In the genomic region with DNA sequence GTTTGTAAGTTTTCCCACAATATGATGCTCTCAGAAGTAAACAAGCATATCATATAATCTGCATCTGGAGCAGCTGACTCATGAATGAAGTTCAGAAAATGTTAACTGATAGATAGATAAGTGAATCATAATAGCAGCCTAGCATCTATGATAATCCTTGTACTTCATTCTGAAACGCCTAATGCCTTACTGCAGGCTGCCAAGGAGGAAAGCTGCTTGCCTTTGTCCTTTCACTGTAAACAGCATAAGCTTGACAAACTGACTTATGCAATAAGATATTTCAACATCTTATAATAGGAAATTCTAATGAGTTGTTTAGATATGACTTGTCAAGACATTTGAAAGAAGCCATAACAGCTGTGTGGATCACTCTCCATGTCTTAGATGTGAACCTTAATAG, we compare ENCODE assay signal across 19 mouse cellular contexts.
A peak's percentile ranks its signal among the peaks of the same experiment; 100 is the strongest.
DNase-seq lines count a peak whose midpoint lies in the region; ATAC-seq and TF ChIP-seq lines count a peak whose summit lies in the region.
"Had no signal": no experiment of that assay in that cellular context is flagged by ENCODE, and none has a peak within 500 bp of the region (broad histone marks: within the 10 kb centered on the region; RNA-seq: fewer than 3 reads in every experiment).

No protein-coding gene starts in this region.

- H3K9me3 ChIP-seq in forebrain, embryonic 10.5 days: no peaks in the 10 kb centered on the region
- no peaks in the 10 kb centered on the region for H3K9me3 ChIP-seq in forebrain, embryonic 12.5 days
- no peaks in the 10 kb centered on the region for H3K9me3 ChIP-seq in liver, embryonic 12.5 days (replicated peaks)
- H3K9me3 ChIP-seq in midbrain, embryonic 14.5 days (ENCODE audit: control insufficient read depth, low read length): no peaks in the 10 kb centered on the region
- no peaks in the 10 kb centered on the region for H3K9me3 ChIP-seq in midbrain, postnatal 0 days (ENCODE audit: low read length)
- H3K9me3 ChIP-seq: limb, embryonic 15.5 days; stomach, embryonic 15.5 days had no signal

- H3K36me3 ChIP-seq in forebrain, embryonic 10.5 days (replicated peaks): no peaks in the 10 kb centered on the region
- H3K36me3 ChIP-seq in forebrain, embryonic 12.5 days (replicated peaks): no peaks in the 10 kb centered on the region
- H3K36me3 ChIP-seq in liver, adult 2 months (ENCODE audit: control insufficient read depth, insufficient read depth, low read length): no peaks in the 10 kb centered on the region
- H3K36me3 ChIP-seq in liver, embryonic 12.5 days: no peaks in the 10 kb centered on the region
- no peaks in the 10 kb centered on the region for H3K36me3 ChIP-seq in midbrain, embryonic 14.5 days (ENCODE audit: control insufficient read depth, insufficient read depth, low read length)
- no peaks in the 10 kb centered on the region for H3K36me3 ChIP-seq in midbrain, postnatal 0 days (ENCODE audit: insufficient read depth, low read length)
- H3K36me3 ChIP-seq: limb, embryonic 15.5 days; stomach, embryonic 15.5 days had no signal

- no peak overlapping the region for H3K4me3 ChIP-seq in forebrain, embryonic 10.5 days
- no peak overlapping the region for H3K4me3 ChIP-seq in forebrain, embryonic 12.5 days (replicated peaks)
- H3K4me3 ChIP-seq in liver, adult 2 months (ENCODE audit: insufficient read depth, low read depth, low read length): no peak overlapping the region
- no peak overlapping the region for H3K4me3 ChIP-seq in liver, embryonic 12.5 days
- no peak overlapping the region for H3K4me3 ChIP-seq in midbrain, embryonic 14.5 days (replicated peaks; ENCODE audit: low read depth, low read length)
- H3K4me3 ChIP-seq in midbrain, postnatal 0 days (ENCODE audit: low read depth, low read length): no peak overlapping the region
- H3K4me3 ChIP-seq: layer of hippocampus, adult 2 months; limb, embryonic 15.5 days; stomach, embryonic 15.5 days had no signal

- no peak overlapping the region for H3K4me2 ChIP-seq in forebrain, embryonic 12.5 days
- H3K4me2 ChIP-seq in liver, embryonic 12.5 days: no peak overlapping the region
- no peak overlapping the region for H3K4me2 ChIP-seq in midbrain, embryonic 14.5 days (ENCODE audit: low read length)
- H3K4me2 ChIP-seq in midbrain, postnatal 0 days (ENCODE audit: low read depth, low read length, poor library complexity, severe bottlenecking): no peak overlapping the region
- H3K4me2 ChIP-seq: limb, embryonic 15.5 days; stomach, embryonic 15.5 days had no signal

- DNase-seq in forebrain, embryonic 10.5 days (ENCODE audit: extremely low spot score, low spot score): no peak
- DNase-seq in liver, adult 2 months (ENCODE audit: extremely low read depth, low read depth, low spot score): peak; percentile 23
- DNase-seq in midbrain, embryonic 14.5 days: peak; percentile 8
- DNase-seq in midbrain, postnatal 0 days (ENCODE audit: low spot score): no peak
- DNase-seq in urinary bladder, adult 18-20 months (ENCODE audit: low spot score in 2 of 2): no peak
- no peak for DNase-seq in gastrocnemius, adult 8-10 months (ENCODE audit: low spot score in 2 of 2)
- DNase-seq: adrenal gland, postnatal 10 days; gastrocnemius, postnatal 25 days; kidney, adult 8-10 months; kidney, postnatal 14 days; liver, postnatal 0 days; thymus, adult 2 months had no signal

- no peak for TF ChIP-seq POLR2A in liver, adult 2 months (IDR thresholded peaks at IDR 0.05; ENCODE audit: extremely low read depth, insufficient read depth, low read length)

- no peak overlapping the region for H3K9ac ChIP-seq in forebrain, embryonic 12.5 days
- no peak overlapping the region for H3K9ac ChIP-seq in liver, adult 2 months (ENCODE audit: low read depth, low read length)
- H3K9ac ChIP-seq in liver, embryonic 12.5 days: no peak overlapping the region
- H3K9ac ChIP-seq in midbrain, embryonic 14.5 days (replicated peaks; ENCODE audit: low read length): no peak overlapping the region
- H3K9ac ChIP-seq in midbrain, postnatal 0 days (replicated peaks; ENCODE audit: low read length, poor library complexity, severe bottlenecking): no peak overlapping the region
- H3K9ac ChIP-seq: limb, embryonic 15.5 days; liver, postnatal 0 days; stomach, embryonic 15.5 days had no signal

- H3K4me1 ChIP-seq in forebrain, embryonic 10.5 days: peaks cover 11% of the 10 kb centered on the region
- peaks cover 14% of the 10 kb centered on the region for H3K4me1 ChIP-seq in forebrain, embryonic 12.5 days
- H3K4me1 ChIP-seq in liver, adult 2 months (ENCODE audit: control insufficient read depth, insufficient read depth, low read length): no peaks in the 10 kb centered on the region
- H3K4me1 ChIP-seq in liver, embryonic 12.5 days: peaks cover 6% of the 10 kb centered on the region
- 0 out of 2 replicates have a peak, but pooled peaks cover 4% of the 10 kb centered on the region for H3K4me1 ChIP-seq in midbrain, embryonic 14.5 days (ENCODE audit: control insufficient read depth, insufficient read depth, low read length)
- H3K4me1 ChIP-seq in midbrain, postnatal 0 days (ENCODE audit: insufficient read depth, low read length): no peaks in the 10 kb centered on the region
- H3K4me1 ChIP-seq: limb, embryonic 15.5 days; stomach, embryonic 15.5 days had no signal

- H3K79me2 ChIP-seq in liver, adult 2 months (ENCODE audit: control insufficient read depth, insufficient read depth, low read length): no peaks in the 10 kb centered on the region

- 65% methylated on average over 1 of the region's 1 CpGs for WGBS in forebrain, embryonic 10.5 days
- 52% methylated on average over 1 of the region's 1 CpGs for WGBS in forebrain, embryonic 12.5 days
- WGBS in liver, adult 2 months: 63% methylated on average over 1 of the region's 1 CpGs
- WGBS in liver, embryonic 12.5 days (ENCODE audit: insufficient replicate concordance): 42% methylated on average over 1 of the region's 1 CpGs
- 18% methylated on average over 1 of the region's 1 CpGs for WGBS in midbrain, embryonic 14.5 days
- whole genome bisulfite sequencing in midbrain, postnatal 0 days: 36% methylated on average over 1 of the region's 1 CpGs

- 0 out of 2 replicates have a peak overlapping the region, but pooled peaks have one; percentile 40 for H3K27ac ChIP-seq in forebrain, embryonic 10.5 days
- no peak overlapping the region for H3K27ac ChIP-seq in forebrain, embryonic 12.5 days
- no peak overlapping the region for H3K27ac ChIP-seq in liver, adult 2 months (replicated peaks; ENCODE audit: insufficient read depth, low read depth, low read length)
- no peak overlapping the region for H3K27ac ChIP-seq in liver, embryonic 12.5 days
- H3K27ac ChIP-seq in midbrain, embryonic 14.5 days (replicated peaks; ENCODE audit: low read depth, low read length): no peak overlapping the region
- H3K27ac ChIP-seq in midbrain, postnatal 0 days (ENCODE audit: low read depth, low read length): no peak overlapping the region
- H3K27ac ChIP-seq: layer of hippocampus, adult 2 months; limb, embryonic 15.5 days; stomach, embryonic 15.5 days had no signal

- no peaks in the 10 kb centered on the region for H3K27me3 ChIP-seq in forebrain, embryonic 10.5 days (ENCODE audit: poor library complexity, severe bottlenecking)
- no peaks in the 10 kb centered on the region for H3K27me3 ChIP-seq in forebrain, embryonic 12.5 days
- no peaks in the 10 kb centered on the region for H3K27me3 ChIP-seq in liver, adult 2 months (ENCODE audit: control insufficient read depth, insufficient read depth, low read length)
- H3K27me3 ChIP-seq in liver, embryonic 12.5 days (replicated peaks): no peaks in the 10 kb centered on the region
- H3K27me3 ChIP-seq in midbrain, embryonic 14.5 days (ENCODE audit: control insufficient read depth, insufficient read depth, low read length): no peaks in the 10 kb centered on the region
- H3K27me3 ChIP-seq in midbrain, postnatal 0 days (ENCODE audit: insufficient read depth, low read length): no peaks in the 10 kb centered on the region
- H3K27me3 ChIP-seq: limb, embryonic 15.5 days; Patski; stomach, embryonic 15.5 days had no signal

- no peak for TF ChIP-seq CTCF in liver, adult 2 months (IDR thresholded peaks at IDR 0.05; ENCODE audit: low read depth, low read length)
- no peak for TF ChIP-seq CTCF in midbrain, postnatal 0 days (IDR thresholded peaks at IDR 0.05)

- no peak for ATAC-seq in forebrain, embryonic 12.5 days (ENCODE audit: low FRiP score)
- no peak for ATAC-seq in liver, embryonic 12.5 days
- ATAC-seq in midbrain, embryonic 14.5 days (ENCODE audit: low FRiP score, low TSS enrichment): no peak
- ATAC-seq in midbrain, postnatal 0 days (ENCODE audit: low FRiP score): no peak
- ATAC-seq: inflammation-experienced regulatory T-cells, adult 6 months; liver, postnatal 0 days; Patski had no signal

Comparison
In these comparisons a context has a peak if more than half of its experiments do, and no peak if none do; other contexts are left out.
1. DNase-seq: peak in liver, adult 2 months (single experiment) and midbrain, embryonic 14.5 days (single experiment); none in forebrain, embryonic 10.5 days (single experiment), midbrain, postnatal 0 days (single experiment), urinary bladder, adult 18-20 months (0 of 2) and gastrocnemius, adult 8-10 months (0 of 2).